Mouse (Mus musculus) brown adipose tissue, adult 24 weeks (tissue): Measurements from ENCODE around the gene Usp36. TPM values are rescaled to one million over a fixed set of nuclear protein-coding genes. Genes with fewer than 3 reads are reported as not detected.

ENCODE experiments used
- H3K27ac ChIP-seq: fragments of 200-500 bp; replicated peaks from 2 replicates; pipeline ENCODE4 v1.5.1; 2012; ENCODE audit warnings: low read depth, mild to moderate bottlenecking, low read length
- H3K4me1 ChIP-seq: fragments of 200-500 bp; 2 replicates; pipeline ENCODE4 v1.6.1; 2012; ENCODE audit warnings: low read length, mixed read lengths; ENCODE audit not compliant: control insufficient read depth, insufficient read depth, insufficient read length
- H3K4me3 ChIP-seq: fragments of 200-500 bp; 2 replicates; pipeline ENCODE4 v1.5.1; 2012; ENCODE audit warnings: low read depth, mild to moderate bottlenecking, low read length, moderate library complexity; ENCODE audit not compliant: insufficient read depth
- polyA plus RNA-seq: library from polyadenylated mRNA; stranded (reverse); fragments of >200 nt; gene quantifications from 2 replicates; pipeline ENCODE4 v1.2.4, GENCODE M21; 2012; ENCODE audit not compliant: missing spikeins, insufficient read depth, insufficient read length

The Usp36 gene
- polyA plus RNA-seq, 1 experiment: 5.5 TPM

GRCm38 (mm10) chr11:118227650-118228049 lies 62.4 kb downstream of the Usp36 start:
- Histone ChIP-seq H3K27ac (peak overlapping the region; percentile 63), H3K4me1 (peaks cover 60% of the 10 kb centered on the region), H3K4me3 (no peak overlapping the region)

GRCm38 (mm10) chr11:118226850-118227249 lies 63.2 kb downstream of the Usp36 start:
- peak overlapping the region; percentile 62 for H3K27ac ChIP-seq
- peaks cover 58% of the 10 kb centered on the region for H3K4me1 ChIP-seq
- H3K4me3 ChIP-seq: no peak overlapping the region

GRCm38 (mm10) chr11:118225862-118226261 lies 64.2 kb downstream of the Usp36 start:
- H3K4me3 ChIP-seq: no peak overlapping the region
- peak overlapping the region; percentile 31 for H3K27ac ChIP-seq
- H3K4me1 ChIP-seq: peaks cover 57% of the 10 kb centered on the region

- Histone ChIP-seq H3K27ac (0 out of 2 replicates have a peak overlapping the region, but pooled peaks have one; percentile 27), H3K4me3 (no peak overlapping the region), H3K4me1 (peaks cover 52% of the 10 kb centered on the region)
These were observed 64.8 kb downstream of the Usp36 start for GRCm38 (mm10) chr11:118225056-118225836.

- H3K4me3 ChIP-seq: no peak overlapping the region
- peak overlapping the region; percentile 45 for H3K27ac ChIP-seq
- H3K4me1 ChIP-seq: peaks cover 48% of the 10 kb centered on the region
These were observed 66.5 kb downstream of the Usp36 start for GRCm38 (mm10) chr11:118223416-118224067.

GRCm38 (mm10) chr11:118222917-118223316 lies 67.1 kb downstream of the Usp36 start:
- Histone ChIP-seq H3K4me3 (no peak overlapping the region), H3K4me1 (peaks cover 42% of the 10 kb centered on the region), H3K27ac (peak overlapping the region; percentile 45)

GRCm38 (mm10) chr11:118222351-118222885 lies 67.6 kb downstream of the Usp36 start:
- Histone ChIP-seq H3K27ac (peak overlapping the region; percentile 45), H3K4me3 (no peak overlapping the region), H3K4me1 (peaks cover 41% of the 10 kb centered on the region)

GRCm38 (mm10) chr11:118220561-118221262 lies 69.3 kb downstream of the Usp36 start:
- Histone ChIP-seq H3K27ac (peak overlapping the region; percentile 70), H3K4me3 (no peak overlapping the region), H3K4me1 (peaks cover 44% of the 10 kb centered on the region)

GRCm38 (mm10) chr11:118219066-118219465 lies 71.0 kb downstream of the Usp36 start:
- H3K4me3 ChIP-seq: no peak overlapping the region
- peak overlapping the region; percentile 31; the same call in 1 of the 2 replicates for H3K27ac ChIP-seq
- peaks cover 53% of the 10 kb centered on the region for H3K4me1 ChIP-seq

GRCm38 (mm10) chr11:118216468-118216867 lies 73.6 kb downstream of the Usp36 start:
- peak overlapping the region; percentile 94 for H3K27ac ChIP-seq

GRCm38 (mm10) chr11:118215928-118216458 lies 74.1 kb downstream of the Usp36 start:
- H3K4me1 ChIP-seq: peaks cover 61% of the 10 kb centered on the region
- H3K27ac ChIP-seq: peak overlapping the region; percentile 94
- no peak overlapping the region for H3K4me3 ChIP-seq

More at GRCm38 (mm10) chr11:118216468-118216867, 73.6 kb downstream of the Usp36 start:
- no peak overlapping the region for H3K4me3 ChIP-seq
- peaks cover 59% of the 10 kb centered on the region for H3K4me1 ChIP-seq

- peak overlapping the region; percentile 49 for H3K4me3 ChIP-seq
- peaks cover 84% of the 10 kb centered on the region for H3K4me1 ChIP-seq
- peak overlapping the region; percentile 92 for H3K27ac ChIP-seq
These were observed 77.4 kb downstream of the Usp36 start for GRCm38 (mm10) chr11:118212636-118213112.

- peaks cover 85% of the 10 kb centered on the region for H3K4me1 ChIP-seq
- H3K27ac ChIP-seq: peak overlapping the region; percentile 92
- peak overlapping the region; percentile 49 for H3K4me3 ChIP-seq
These were observed 78.1 kb downstream of the Usp36 start for GRCm38 (mm10) chr11:118211749-118212635.

- Histone ChIP-seq H3K27ac (peak overlapping the region; percentile 92), H3K4me1 (peaks cover 81% of the 10 kb centered on the region), H3K4me3 (peak overlapping the region; percentile 49; the same call in 1 of the 2 replicates)
These were observed 79.1 kb downstream of the Usp36 start for GRCm38 (mm10) chr11:118210962-118211361.
